Mouse (Mus musculus) gastrocnemius, postnatal 25 days (tissue): Measurements from ENCODE around the gene Tmc1. TPM values are rescaled to one million over a fixed set of nuclear protein-coding genes. Genes with fewer than 3 reads are reported as not detected.

Experiments used
- DNase-seq: peaks from one replicate; pipeline ENCODE4 v3.0.0; 2022
- total RNA-seq, 2 experiments: library from RNA; stranded (reverse); gene quantifications; 1 replicate in 1 of 2; 2 replicates in 1 of 2; pipeline ENCODE4 v1.2.3; 2021

Tmc1 gene
- total RNA-seq, 2 experiments from 2014 or later: not detected

GRCm38 (mm10) chr19:20797558-20798101 is 156.4 kb downstream of the Tmc1 start:
- DNase-seq: no peak

GRCm38 (mm10) chr19:20796001-20796400 is 158.0 kb downstream of the Tmc1 start:
- no peak for DNase-seq

GRCm38 (mm10) chr19:20794999-20795398 is 159.0 kb downstream of the Tmc1 start:
- no peak for DNase-seq

- DNase-seq: no peak
These were observed 161.2 kb downstream of the Tmc1 start for GRCm38 (mm10) chr19:20792811-20793210.

GRCm38 (mm10) chr19:20787289-20787688 is 166.7 kb downstream of the Tmc1 start:
- DNase-seq: no peak

- DNase-seq: no peak
These were observed 178.3 kb downstream of the Tmc1 start for GRCm38 (mm10) chr19:20775681-20776080.

- DNase-seq: no peak
These were observed 180.1 kb downstream of the Tmc1 start for GRCm38 (mm10) chr19:20773941-20774340.

- no peak for DNase-seq
These were observed 189.8 kb downstream of the Tmc1 start for GRCm38 (mm10) chr19:20764214-20764613.

GRCm38 (mm10) chr19:20761675-20762426 is 192.2 kb downstream of the Tmc1 start:
- DNase-seq: no peak

GRCm38 (mm10) chr19:20761119-20761518 is 192.9 kb downstream of the Tmc1 start:
- DNase-seq: no peak

GRCm38 (mm10) chr19:20744630-20745029 is 209.4 kb downstream of the Tmc1 start:
- DNase-seq: no peak

Other genes starting within 250 kb of the Tmc1 start
- 1 to 10 TPM in 1 of 2 experiments, under 1 TPM in 1; 0.80 to 1.8 TPM for gene Aldh1a7, start 226.6 kb downstream of the Tmc1 start, total RNA-seq